Mouse (Mus musculus) lung, postnatal 0 days (tissue): ENCODE data around the gene Gtf2h3. TPM values are rescaled to one million over a fixed set of nuclear protein-coding genes. Genes with fewer than 3 reads are reported as not detected.

Experiments used
- ATAC-seq: fragments of 200-750 bp; cut with Nextera tagmentation; 2 replicates; pipeline ENCODE4 v1.8.0; 2017; ENCODE audit warnings: moderate library complexity
- DNase-seq: peaks from one replicate; pipeline ENCODE4 v3.0.0-alpha.2; 2016; ENCODE audit warnings: low spot score
- H3K27ac ChIP-seq: fragments of 300-500 bp; sonication (generic); 2 replicates; pipeline ENCODE4 v1.5.1; 2014; ENCODE audit warnings: antibody characterized with exemption, mild to moderate bottlenecking, low read length, mixed read lengths
- H3K27me3 ChIP-seq: fragments of 300-500 bp; sonication (generic); replicated peaks from 2 replicates; pipeline ENCODE4 v1.6.1; 2014; ENCODE audit warnings: low read length, mixed read lengths; ENCODE audit not compliant: insufficient read depth
- H3K36me3 ChIP-seq: fragments of 300-500 bp; sonication (generic); 2 replicates; pipeline ENCODE4 v1.6.1; 2014; ENCODE audit warnings: low read length, mixed read lengths; ENCODE audit not compliant: insufficient read depth
- H3K4me1 ChIP-seq: fragments of 300-500 bp; sonication (generic); 2 replicates; pipeline ENCODE4 v1.6.1; 2014; ENCODE audit warnings: antibody characterized with exemption, low read depth, low read length, mixed read lengths; ENCODE audit not compliant: insufficient read depth
- H3K4me2 ChIP-seq: fragments of 300-500 bp; sonication (generic); replicated peaks from 2 replicates; pipeline ENCODE4 v1.6.1; 2014; ENCODE audit warnings: low read depth, mild to moderate bottlenecking, low read length, moderate library complexity, mixed read lengths
- H3K4me3 ChIP-seq: fragments of 300-500 bp; sonication (generic); 2 replicates; pipeline ENCODE4 v1.5.1; 2014; ENCODE audit warnings: low read depth, low read length
- H3K9ac ChIP-seq: fragments of 300-500 bp; sonication (generic); replicated peaks from 2 replicates; pipeline ENCODE4 v1.6.1; 2014; ENCODE audit warnings: low read depth, mild to moderate bottlenecking
- H3K9me3 ChIP-seq: fragments of 300-500 bp; sonication (generic); 2 replicates; pipeline ENCODE4 v1.6.1; 2016; ENCODE audit warnings: low read length, mixed read lengths
- CTCF ChIP-seq: IDR thresholded peaks from 2 replicates; pipeline ENCODE4 v1.5.1; 2016; ENCODE audit warnings: antibody characterized with exemption, mild to moderate bottlenecking
- EP300 ChIP-seq: IDR thresholded peaks from 2 replicates; pipeline ENCODE4 v1.6.1; 2016; ENCODE audit warnings: antibody characterized with exemption, mild to moderate bottlenecking, control low read depth
- WGBS: fragments of 180-500 bp; shearing (Covaris S2); extraction: QIAGEN DNeasy Blood & Tissue Kit; methylation state at CpG from one replicate; pipeline ENCODE4 v1.1.7; 2014; 5-methylcytosine and 5-hydroxymethylcytosine counted together
- polyA plus RNA-seq: library from polyadenylated mRNA; unstranded; fragments of >200 nt; fragmentation: Nextera tagmentation; extraction: Ambion mirVana; gene quantifications from 2 replicates; pipeline ENCODE4 v1.2.1, GENCODE M21; 2015

Gene Gtf2h3
- polyA plus RNA-seq, 1 experiment from 2014 or later, result 25.3 TPM

DNA sequence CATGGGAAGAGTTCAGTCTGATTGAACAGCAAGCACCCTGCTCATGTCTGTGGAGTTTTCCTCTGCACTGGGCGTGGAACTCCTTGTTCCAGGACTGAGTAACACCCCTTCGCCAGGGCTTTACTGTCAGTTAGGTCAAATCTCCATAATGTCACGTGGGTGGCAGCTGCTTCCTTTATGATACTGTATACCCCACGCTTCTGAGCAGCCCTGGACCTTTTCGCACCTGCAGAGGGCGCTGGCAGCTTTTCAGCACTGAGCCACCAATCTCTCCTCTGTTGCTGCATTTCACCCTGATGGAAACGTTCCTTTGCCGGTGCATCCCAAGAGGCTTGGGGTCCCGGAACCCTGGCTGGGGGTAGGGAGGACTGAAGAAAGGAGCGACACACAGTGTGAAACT, 32.0 kb downstream of the Gtf2h3 start:
- H3K4me1 ChIP-seq, result no peaks in the 10 kb centered on the region
- 75% methylated on average over 10 of the region's 10 CpGs for WGBS
- no peaks in the 10 kb centered on the region for H3K9me3 ChIP-seq
- DNase-seq (no peak), ATAC-seq (no peak)
- H3K9ac ChIP-seq, result no peak overlapping the region
- TF ChIP-seq CTCF (peak; percentile 33), EP300 (no peak)
- no peak overlapping the region for H3K4me2 ChIP-seq
- H3K36me3 ChIP-seq, result no peaks in the 10 kb centered on the region
- no peaks in the 10 kb centered on the region for H3K27me3 ChIP-seq
- H3K4me3 ChIP-seq, result no peak overlapping the region
- no peak overlapping the region for H3K27ac ChIP-seq

- Histone ChIP-seq H3K9me3 (no peaks in the 10 kb centered on the region), H3K4me2 (no peak overlapping the region), H3K4me1 (no peaks in the 10 kb centered on the region), H3K27me3 (no peaks in the 10 kb centered on the region), H3K27ac (0 out of 2 replicates have a peak overlapping the region, but pooled peaks have one; percentile 1), H3K4me3 (no peak overlapping the region), H3K36me3 (no peaks in the 10 kb centered on the region), H3K9ac (no peak overlapping the region)
- WGBS, result 58% methylated on average over 11 of the region's 11 CpGs
- ATAC-seq, result peak; percentile 88
- TF ChIP-seq CTCF (no peak), EP300 (peak; percentile 70)
- DNase-seq, result peak; percentile 62
These were observed 35.8 kb downstream of the Gtf2h3 start for GRCm38 (mm10) chr5:124614709-124615108.

DNA sequence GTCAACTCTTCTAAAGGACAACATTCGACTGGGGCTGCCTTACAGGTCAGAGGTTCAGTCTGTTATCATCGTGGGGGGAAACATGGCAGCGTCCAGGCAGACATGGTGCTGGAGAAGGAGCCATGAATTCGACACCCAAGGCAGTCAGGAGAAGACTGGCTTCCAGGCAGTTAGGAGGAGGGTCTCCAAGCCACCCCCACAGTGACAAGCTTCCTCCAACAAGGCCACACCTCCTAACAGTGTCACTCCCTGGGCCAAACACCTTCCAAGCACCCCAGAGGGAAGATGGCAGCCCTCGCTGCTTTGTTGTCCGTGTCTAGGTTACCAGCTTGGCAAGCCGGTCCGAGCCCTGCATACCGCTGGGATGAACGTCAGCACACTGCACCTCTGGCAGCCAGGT, 39.8 kb downstream of the Gtf2h3 start:
- Histone ChIP-seq H3K27ac (no peak overlapping the region), H3K27me3 (no peaks in the 10 kb centered on the region), H3K4me3 (no peak overlapping the region), H3K4me2 (no peak overlapping the region), H3K9ac (no peak overlapping the region), H3K36me3 (no peaks in the 10 kb centered on the region), H3K4me1 (no peaks in the 10 kb centered on the region), H3K9me3 (no peaks in the 10 kb centered on the region)
- DNase-seq, result no peak
- ATAC-seq, result no peak
- WGBS, result 78% methylated on average over 10 of the region's 10 CpGs
- TF ChIP-seq CTCF, result no peak
- TF ChIP-seq EP300, result no peak

- Histone ChIP-seq H3K9me3 (no peaks in the 10 kb centered on the region), H3K36me3 (no peaks in the 10 kb centered on the region), H3K27ac (no peak overlapping the region), H3K9ac (no peak overlapping the region), H3K4me1 (no peaks in the 10 kb centered on the region), H3K4me2 (no peak overlapping the region), H3K27me3 (no peaks in the 10 kb centered on the region), H3K4me3 (no peak overlapping the region)
- 70% methylated on average over 13 of the region's 13 CpGs for WGBS
- no peak for ATAC-seq
- no peak for DNase-seq
- TF ChIP-seq EP300 (no peak), CTCF (no peak)
These were observed 42.4 kb downstream of the Gtf2h3 start for GRCm38 (mm10) chr5:124621362-124621761.

DNA sequence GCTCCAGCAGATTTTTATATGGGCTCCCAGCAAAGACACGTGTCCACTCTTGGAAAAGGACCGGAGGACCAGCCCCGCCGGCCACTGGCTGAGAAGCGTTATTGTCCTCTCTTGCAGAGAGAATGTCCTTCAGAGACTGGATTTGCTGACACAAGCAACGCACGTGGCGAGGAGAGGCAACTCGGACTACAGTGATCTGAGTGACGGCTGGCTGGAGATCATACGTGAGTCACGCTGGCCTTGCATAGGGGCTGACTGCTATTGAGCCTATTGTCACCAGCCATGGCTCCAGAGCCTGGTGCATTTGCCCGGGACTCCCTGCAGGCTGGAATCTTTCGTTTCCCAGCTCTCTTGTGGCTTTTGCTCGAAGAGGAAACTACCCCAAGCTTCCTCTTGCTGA, 44.0 kb downstream of the Gtf2h3 start:
- no peak for ATAC-seq
- WGBS, result 78% methylated on average over 15 of the region's 15 CpGs
- no peak overlapping the region for H3K27ac ChIP-seq
- no peak overlapping the region for H3K9ac ChIP-seq
- DNase-seq, result no peak
- H3K4me3 ChIP-seq, result no peak overlapping the region
- no peaks in the 10 kb centered on the region for H3K9me3 ChIP-seq
- H3K36me3 ChIP-seq, result no peaks in the 10 kb centered on the region
- H3K4me1 ChIP-seq, result no peaks in the 10 kb centered on the region; the same call in 1 of the 2 replicates
- TF ChIP-seq CTCF, result no peak
- TF ChIP-seq EP300, result no peak
- no peaks in the 10 kb centered on the region for H3K27me3 ChIP-seq
- no peak overlapping the region for H3K4me2 ChIP-seq

GRCm38 (mm10) chr5:124624291-124624690, 45.4 kb downstream of the Gtf2h3 start:
- H3K9ac ChIP-seq, result no peak overlapping the region
- H3K4me2 ChIP-seq, result no peak overlapping the region
- no peaks in the 10 kb centered on the region for H3K9me3 ChIP-seq
- H3K27me3 ChIP-seq, result no peaks in the 10 kb centered on the region
- H3K36me3 ChIP-seq, result no peaks in the 10 kb centered on the region
- 90% methylated on average over 9 of the region's 9 CpGs for WGBS
- H3K4me3 ChIP-seq, result no peak overlapping the region
- peaks cover 3% of the 10 kb centered on the region; the same call in 1 of the 2 replicates for H3K4me1 ChIP-seq
- no peak for ATAC-seq
- DNase-seq, result no peak
- H3K27ac ChIP-seq, result no peak overlapping the region
- no peak for TF ChIP-seq CTCF
- no peak for TF ChIP-seq EP300
